Mouse (Mus musculus) myocyte (in vitro differentiated cells): ENCODE results near the gene Tmem214. TPM values are rescaled to one million over a fixed set of nuclear protein-coding genes. Genes with fewer than 3 reads are reported as not detected.
A peak's percentile ranks its signal among the peaks of the same experiment; 100 is the strongest.
"Not testable (repeated sequence)": the region's sequence is repeated elsewhere in the genome, so short reads cannot be mapped to it uniquely, and the experiment has no call there.

Source experiments
- H3K27me3 ChIP-seq: one replicate; pipeline ENCODE4 v1.6.1; 2011; ENCODE audit not compliant: control insufficient read depth, insufficient read depth, insufficient read length
- H3K36me3 ChIP-seq: one replicate; pipeline ENCODE4 v1.6.1; 2011; ENCODE audit not compliant: control insufficient read depth, insufficient read depth
- H3K4me2 ChIP-seq: one replicate; pipeline ENCODE4 v1.6.1; 2011; ENCODE audit warnings: low read depth, control low read depth
- H3K4me3 ChIP-seq: one replicate; pipeline ENCODE4 v1.5.1; 2011; ENCODE audit warnings: mild to moderate bottlenecking, control low read depth, moderate library complexity
- H3K79me2 ChIP-seq: one replicate; pipeline ENCODE4 v1.6.1; 2011; ENCODE audit not compliant: control insufficient read depth, insufficient read depth
- H3ac ChIP-seq: one replicate; pipeline ENCODE4 v1.6.1; 2011; ENCODE audit not compliant: control insufficient read depth, insufficient read length
- CEBPB ChIP-seq: IDR thresholded peaks from 2 replicates; pipeline ENCODE4 v1.6.1; 2011; ENCODE audit warnings: mild to moderate bottlenecking, moderate library complexity; ENCODE audit not compliant: poor library complexity, insufficient read depth, severe bottlenecking
- E2F4 ChIP-seq: IDR thresholded peaks from one replicate; pipeline ENCODE4 v1.6.1; 2011; ENCODE audit warnings: mild to moderate bottlenecking, control low read depth, moderate library complexity; ENCODE audit not compliant: insufficient read depth
- MAX ChIP-seq: IDR thresholded peaks from one replicate; pipeline ENCODE4 v1.6.1; 2011; ENCODE audit warnings: low read depth, mild to moderate bottlenecking, control low read depth
- MYOD1 ChIP-seq, 3 experiments: IDR thresholded peaks; one replicate each; pipeline ENCODE4 v1.6.1; 2011; ENCODE audit warnings: control low read depth in 2 of 3, low read depth in 2 of 3, mild to moderate bottlenecking in 2 of 3, moderate library complexity in 1 of 3; ENCODE audit not compliant: insufficient read length in 2 of 3, control insufficient read depth in 1 of 3
- MYOG ChIP-seq, 3 experiments: IDR thresholded peaks; one replicate each; pipeline ENCODE4 v1.6.1; 2011; ENCODE audit warnings: control low read depth in 2 of 3, low read depth in 2 of 3, mild to moderate bottlenecking in 2 of 3; ENCODE audit not compliant: insufficient read length in 2 of 3, control insufficient read depth in 1 of 3, insufficient read depth in 1 of 3
- POLR2A ChIP-seq: IDR thresholded peaks from one replicate; pipeline ENCODE4 v1.6.1; 2011; ENCODE audit warnings: low read depth, mild to moderate bottlenecking, control low read depth, moderate library complexity; ENCODE audit not compliant: insufficient read length
- POLR2AphosphoS2 ChIP-seq: IDR thresholded peaks from one replicate; pipeline ENCODE4 v1.6.1; 2011; ENCODE audit warnings: low read depth, control low read depth; ENCODE audit not compliant: insufficient read length
- REST ChIP-seq: IDR thresholded peaks from one replicate; pipeline ENCODE4 v1.6.1; 2011; ENCODE audit warnings: mild to moderate bottlenecking, control low read depth, moderate library complexity; ENCODE audit not compliant: insufficient read depth, insufficient read length
- SRF ChIP-seq: IDR thresholded peaks from one replicate; pipeline ENCODE4 v1.6.1; 2011; ENCODE audit warnings: low read depth; ENCODE audit not compliant: control insufficient read depth, insufficient read length
- TCF12 ChIP-seq: IDR thresholded peaks from one replicate; pipeline ENCODE4 v1.6.1; 2011; ENCODE audit warnings: mild to moderate bottlenecking, control low read depth; ENCODE audit not compliant: poor library complexity, insufficient read depth, severe bottlenecking
- TCF3 ChIP-seq: IDR thresholded peaks from one replicate; pipeline ENCODE4 v1.6.1; 2011; ENCODE audit warnings: low read depth, control low read depth; ENCODE audit not compliant: insufficient read length
- USF1 ChIP-seq: IDR thresholded peaks from one replicate; pipeline ENCODE4 v1.6.1; 2011; ENCODE audit warnings: low read depth, mild to moderate bottlenecking, control low read depth, moderate library complexity
- polyA plus RNA-seq: library from polyadenylated mRNA; unstranded; fragments of >200 nt; fragmentation: generic; extraction: Trizol; gene quantifications from one replicate; pipeline ENCODE4 v1.2.1, GENCODE M21; 2012; ENCODE audit warnings: missing spikeins

Gene Tmem214
- polyA plus RNA-seq, 1 experiment = 52.8 TPM

GRCm38 (mm10) chr5:30874365-30874764 is 6.6 kb downstream of the Tmem214 start:
- no peak overlapping the region for H3ac ChIP-seq
- no peak overlapping the region for H3K4me2 ChIP-seq
- H3K4me3 ChIP-seq = no peak overlapping the region
- H3K79me2 ChIP-seq = peaks cover 11% of the 10 kb centered on the region
- TF ChIP-seq POLR2A (no peak), E2F4 (no peak), SRF (no peak), POLR2AphosphoS2 (no peak), USF1 (no peak), TCF12 (no peak), MYOG (IDR thresholded peaks at IDR 0.05; ENCODE audit: control insufficient read depth in 1 of 3, insufficient read depth in 1 of 3, insufficient read length in 2 of 3, low read depth in 2 of 3) (no peak), MAX (no peak), REST (no peak), MYOD1 (IDR thresholded peaks at IDR 0.05; ENCODE audit: control insufficient read depth in 1 of 3, insufficient read length in 2 of 3, low read depth in 2 of 3) (no peak), TCF3 (no peak), CEBPB (no peak)
- peaks cover 38% of the 10 kb centered on the region for H3K36me3 ChIP-seq
- H3K27me3 ChIP-seq = no peaks in the 10 kb centered on the region

- Histone ChIP-seq H3K27me3 (no peaks in the 10 kb centered on the region), H3K79me2 (no peaks in the 10 kb centered on the region), H3K36me3 (peaks cover 25% of the 10 kb centered on the region), H3K4me3 (no peak overlapping the region), H3K4me2 (no peak overlapping the region), H3ac (no peak overlapping the region)
- TF ChIP-seq REST = no peak
- TF ChIP-seq POLR2AphosphoS2 = peak; percentile 23
These were observed 10.8 kb downstream of the Tmem214 start for GRCm38 (mm10) chr5:30878616-30879015.

GRCm38 (mm10) chr5:30879347-30879943 is 11.6 kb downstream of the Tmem214 start:
- H3K27me3 ChIP-seq = no peaks in the 10 kb centered on the region
- TF ChIP-seq POLR2A = no peak
- peak; percentile 64 for TF ChIP-seq POLR2AphosphoS2
- no peak for TF ChIP-seq MAX

GRCm38 (mm10) chr5:30881839-30882238 is 14.0 kb downstream of the Tmem214 start:
- not testable (repeated sequence) for H3K36me3 ChIP-seq, H3ac ChIP-seq, H3K79me2 ChIP-seq, H3K27me3 ChIP-seq, H3K4me3 ChIP-seq, H3K4me2 ChIP-seq

More at GRCm38 (mm10) chr5:30879347-30879943, 11.6 kb downstream of the Tmem214 start:
- Histone ChIP-seq H3ac (no peak overlapping the region), H3K79me2 (no peaks in the 10 kb centered on the region), H3K4me2 (no peak overlapping the region), H3K36me3 (peaks cover 22% of the 10 kb centered on the region), H3K4me3 (no peak overlapping the region)

- Histone ChIP-seq H3K36me3 (no peaks in the 10 kb centered on the region), H3K4me2 (peak overlapping the region; percentile 100), H3K27me3 (no peaks in the 10 kb centered on the region), H3ac (no peak overlapping the region), H3K4me3 (peak overlapping the region; percentile 71), H3K79me2 (no peaks in the 10 kb centered on the region)
- TF ChIP-seq USF1 = no peak
- no peak for TF ChIP-seq CEBPB
- TF ChIP-seq TCF3 = no peak
- TF ChIP-seq POLR2AphosphoS2 = no peak
- no peak for TF ChIP-seq POLR2A
- no peak for TF ChIP-seq MYOG (IDR thresholded peaks at IDR 0.05; ENCODE audit: control insufficient read depth in 1 of 3, insufficient read depth in 1 of 3, insufficient read length in 2 of 3, low read depth in 2 of 3)
- TF ChIP-seq SRF = no peak
- no peak for TF ChIP-seq MAX
- TF ChIP-seq TCF12 = no peak
- TF ChIP-seq REST = no peak
- TF ChIP-seq E2F4 = no peak
- TF ChIP-seq MYOD1 (IDR thresholded peaks at IDR 0.05; ENCODE audit: control insufficient read depth in 1 of 3, insufficient read length in 2 of 3, low read depth in 2 of 3) = no peak
These were observed 18.4 kb downstream of the Tmem214 start for GRCm38 (mm10) chr5:30886209-30886608.

- TF ChIP-seq MYOG (IDR thresholded peaks at IDR 0.05; ENCODE audit: control insufficient read depth in 1 of 3, insufficient read depth in 1 of 3, insufficient read length in 2 of 3, low read depth in 2 of 3) = no peak
- TF ChIP-seq REST = no peak
- TF ChIP-seq TCF3 = no peak
- TF ChIP-seq MAX = no peak
- TF ChIP-seq POLR2A = no peak
- TF ChIP-seq TCF12 = no peak
- TF ChIP-seq POLR2AphosphoS2 = no peak
- TF ChIP-seq MYOD1 (IDR thresholded peaks at IDR 0.05; ENCODE audit: control insufficient read depth in 1 of 3, insufficient read length in 2 of 3, low read depth in 2 of 3) = no peak
- no peak for TF ChIP-seq USF1
- TF ChIP-seq SRF = no peak
- TF ChIP-seq E2F4 = no peak
- TF ChIP-seq CEBPB = no peak
These were observed 18.9 kb downstream of the Tmem214 start for GRCm38 (mm10) chr5:30886731-30887130.

More at GRCm38 (mm10) chr5:30886731-30887130, 18.9 kb downstream of the Tmem214 start:
- peak overlapping the region; percentile 100 for H3K4me2 ChIP-seq
- no peaks in the 10 kb centered on the region for H3K27me3 ChIP-seq
- H3K79me2 ChIP-seq = no peaks in the 10 kb centered on the region
- no peak overlapping the region for H3ac ChIP-seq
- no peaks in the 10 kb centered on the region for H3K36me3 ChIP-seq
- H3K4me3 ChIP-seq = peak overlapping the region; percentile 71
